In the genomic region with DNA sequence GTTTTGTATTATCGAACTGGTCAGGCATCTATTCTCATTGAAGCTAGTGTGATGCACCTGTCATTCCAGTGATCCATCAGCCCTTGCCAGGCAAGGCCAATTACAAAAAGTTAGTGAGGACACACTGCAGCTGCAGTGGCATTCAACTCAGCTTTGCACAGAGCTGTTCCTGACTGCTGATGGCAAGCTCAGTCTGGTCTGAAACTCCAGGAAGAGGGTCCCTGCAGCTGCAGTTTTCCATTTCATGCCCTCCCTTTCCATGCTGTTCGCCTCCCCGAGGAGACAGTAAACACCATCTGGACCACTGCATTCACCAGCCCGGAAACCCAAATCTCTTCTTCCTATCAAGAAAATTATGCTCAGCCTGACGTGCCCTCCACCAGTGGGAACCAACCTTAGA, we compare ENCODE assay signal across 21 mouse cellular contexts. TPM values are rescaled to one million over a fixed set of nuclear protein-coding genes. Genes with fewer than 3 reads are reported as not detected.
DNase-seq lines count a peak whose midpoint lies in the region; ATAC-seq and TF ChIP-seq lines count a peak whose summit lies in the region.
"Had no signal": no experiment of that assay in that cellular context is flagged by ENCODE, and none has a peak within 500 bp of the region (broad histone marks: within the 10 kb centered on the region; RNA-seq: fewer than 3 reads in every experiment).

No protein-coding gene starts in this region.

- no peaks in the 10 kb centered on the region for H3K36me3 ChIP-seq in forebrain, postnatal 0 days (ENCODE audit: insufficient read depth)
- H3K36me3 ChIP-seq in forebrain, embryonic 13.5 days (ENCODE audit: poor library complexity, severe bottlenecking) = no peaks in the 10 kb centered on the region
- H3K36me3 ChIP-seq: embryonic facial prominence, embryonic 10.5 days; embryonic facial prominence, embryonic 12.5 days; forebrain, embryonic 15.5 days had no signal

- TF ChIP-seq POLR2A in brain, embryonic 14.5 days (IDR thresholded peaks at IDR 0.05; ENCODE audit: borderline replicate concordance, extremely low read depth, insufficient read depth, insufficient read length, poor library complexity, severe bottlenecking) = no peak

- 64% methylated on average over 5 of the region's 5 CpGs for WGBS in forebrain, postnatal 0 days
- WGBS in forebrain, embryonic 13.5 days = 73% methylated on average over 5 of the region's 5 CpGs

- H3K9me3 ChIP-seq in forebrain, postnatal 0 days (ENCODE audit: low read length) = no peaks in the 10 kb centered on the region
- no peaks in the 10 kb centered on the region for H3K9me3 ChIP-seq in forebrain, embryonic 13.5 days (replicated peaks)
- H3K9me3 ChIP-seq: embryonic facial prominence, embryonic 10.5 days; embryonic facial prominence, embryonic 12.5 days; forebrain, embryonic 15.5 days had no signal

- H3K9ac ChIP-seq in forebrain, postnatal 0 days = no peak overlapping the region
- no peak overlapping the region for H3K9ac ChIP-seq in forebrain, embryonic 13.5 days
- H3K9ac ChIP-seq: embryonic facial prominence, embryonic 12.5 days; forebrain, embryonic 15.5 days had no signal

- no peaks in the 10 kb centered on the region for H3K4me1 ChIP-seq in forebrain, postnatal 0 days (ENCODE audit: insufficient read depth)
- no peaks in the 10 kb centered on the region for H3K4me1 ChIP-seq in forebrain, embryonic 13.5 days
- H3K4me1 ChIP-seq: embryonic facial prominence, embryonic 10.5 days; embryonic facial prominence, embryonic 12.5 days; forebrain, embryonic 15.5 days had no signal

- H3K27ac ChIP-seq in forebrain, postnatal 0 days (ENCODE audit: low read depth, low read length) = no peak overlapping the region
- H3K27ac ChIP-seq in forebrain, embryonic 13.5 days = no peak overlapping the region
- H3K27ac ChIP-seq: embryonic facial prominence, embryonic 10.5 days; embryonic facial prominence, embryonic 12.5 days; forebrain, embryonic 15.5 days had no signal

- no peak overlapping the region for H3K4me2 ChIP-seq in forebrain, postnatal 0 days (ENCODE audit: low read depth)
- no peak overlapping the region for H3K4me2 ChIP-seq in forebrain, embryonic 13.5 days
- H3K4me2 ChIP-seq: embryonic facial prominence, embryonic 12.5 days; forebrain, embryonic 15.5 days had no signal

- H3K4me3 ChIP-seq in forebrain, postnatal 0 days (ENCODE audit: low read depth, low read length) = no peak overlapping the region
- no peak overlapping the region for H3K4me3 ChIP-seq in forebrain, embryonic 13.5 days
- H3K4me3 ChIP-seq: embryonic facial prominence, embryonic 10.5 days; embryonic facial prominence, embryonic 12.5 days; forebrain, embryonic 15.5 days had no signal

- no peak for TF ChIP-seq CTCF in forebrain, postnatal 0 days (IDR thresholded peaks at IDR 0.05; ENCODE audit: low read depth)
- no peak for TF ChIP-seq CTCF in brain, embryonic 14.5 days (IDR thresholded peaks at IDR 0.05; ENCODE audit: borderline replicate concordance, extremely low read depth, insufficient read depth, insufficient read length)

- DNase-seq in forebrain, postnatal 0 days = no peak
- DNase-seq in brain, adult 2 months (ENCODE audit: low read depth, low spot score) = peak; percentile 8
- DNase-seq in brain, embryonic 14.5 days (ENCODE audit: low read depth) = peak; percentile 9
- DNase-seq in cerebellum, adult 9-10 months = no peak
- no peak for DNase-seq in layer of hippocampus, adult 9-11 months
- DNase-seq: adrenal gland, adult 2 months; adrenal gland, postnatal 10 days; adrenal gland, postnatal 25 days; cerebellum, adult 11 months; cerebellum, adult 18-20 months; cerebellum, adult 8-10 months; cerebellum, postnatal 10 days; cerebellum, postnatal 25 days had no signal

- ATAC-seq in forebrain, postnatal 0 days = peak; percentile 73
- no peak for ATAC-seq in forebrain, embryonic 13.5 days
- ATAC-seq: forebrain, embryonic 15.5 days had no signal

- no peaks in the 10 kb centered on the region for H3K27me3 ChIP-seq in forebrain, postnatal 0 days (ENCODE audit: insufficient read depth, low read length)
- H3K27me3 ChIP-seq in forebrain, embryonic 13.5 days = peaks cover 16% of the 10 kb centered on the region; the same call in 1 of the 2 replicates
- H3K27me3 ChIP-seq: forebrain, embryonic 15.5 days had no signal

RNA-seq across cellular contexts. Expression of a gene that starts 2.4 kb away (rescaled TPM):
- total RNA-seq in forebrain, postnatal 0 days (2014; rRNA removed) = 1.2 and 1.6 TPM in 2 replicates
- 0.43 and 1.7 TPM in 2 replicates for polyA plus RNA-seq in forebrain, postnatal 0 days (2015; fragmentation: Nextera tagmentation; extraction: Ambion mirVana)
- 0.25 and 0.26 TPM in 2 replicates for polyA plus RNA-seq in forebrain, embryonic 13.5 days (2015; fragmentation: Nextera tagmentation; extraction: Ambion mirVana)
- polyA plus RNA-seq in brain, embryonic 14.5 days (2012; rRNA removed) = 0.10 and 0.29 TPM in 2 replicates
- total RNA-seq: ES-E14, MEL had no signal
- polyA plus RNA-seq: C2C12; forebrain, embryonic 11.5 days had no signal

Comparison
In these comparisons a context has a peak if more than half of its experiments do, and no peak if none do; other contexts are left out.
1. DNase-seq: peak in brain, adult 2 months (single experiment) and brain, embryonic 14.5 days (single experiment); none in forebrain, postnatal 0 days (single experiment), cerebellum, adult 9-10 months (single experiment) and layer of hippocampus, adult 9-11 months (single experiment).